In genomic region chr7:56941606-56942005, GRCm38 (mm10) we compare ENCODE assay signal across 22 mouse cellular contexts.
A peak's percentile ranks its signal among the peaks of the same experiment; 100 is the strongest.
DNase-seq lines count a peak whose midpoint lies in the region; TF ChIP-seq lines count a peak whose summit lies in the region.
"Had no signal": no experiment of that assay in that cellular context is flagged by ENCODE, and none has a peak within 500 bp of the region (broad histone marks: within the 10 kb centered on the region; RNA-seq: fewer than 3 reads in every experiment).

No protein-coding gene starts in this region.

- no peak overlapping the region for H3K4me3 ChIP-seq in cortical plate, adult 2 months (ENCODE audit: insufficient read depth, low read length)
- H3K4me3 ChIP-seq: embryonic facial prominence, embryonic 10.5 days; embryonic facial prominence, embryonic 12.5 days; forebrain, embryonic 13.5 days; forebrain, embryonic 15.5 days had no signal

- TF ChIP-seq CTCF in cortical plate, adult 2 months (IDR thresholded peaks at IDR 0.05; ENCODE audit: extremely low read depth, insufficient read depth, low read length), result no peak

- no peak for TF ChIP-seq POLR2A in cortical plate, adult 2 months (IDR thresholded peaks at IDR 0.05; ENCODE audit: extremely low read depth, insufficient read depth, low read length)

- intact Hi-C loops in left cerebral cortex, postnatal 10 days (cut with DNase I), result loop anchor here (10.0 kb wide), 1 partner anchor 647 kb away; no protein-coding TSS in a partner anchor
- intact Hi-C loops in left cerebral cortex, postnatal 25 days (cut with DNase I), result loop anchor here (10.0 kb wide), 1 partner anchor 647 kb away; no protein-coding TSS in a partner anchor
- intact Hi-C loops in left cerebral cortex, postnatal 4 days (cut with DNase I), result loop anchor here (10.0 kb wide), 1 partner anchor 533 kb away; no protein-coding TSS in a partner anchor

- peak; percentile 39 for DNase-seq in left cerebral cortex, adult 11 months (ENCODE audit: low spot score)
- DNase-seq in left cerebral cortex, postnatal 10 days (ENCODE audit: extremely low spot score in 1 of 2, low spot score in 2 of 2), result no peak
- DNase-seq in left cerebral cortex, postnatal 25 days (ENCODE audit: low spot score in 2 of 2), result peak; percentile 20 to 62
- no peak for DNase-seq in left cerebral cortex, postnatal 4 days
- peak; percentile 67 for DNase-seq in brain, adult 2 months (ENCODE audit: low read depth, low spot score)
- DNase-seq in adipocyte (ENCODE audit: low spot score), result no peak
- DNase-seq in thymus, postnatal 25 days, result no peak
- DNase-seq: adrenal gland, adult 8-10 months; adrenal gland, postnatal 14 days; adrenal gland, postnatal 36 days; cerebellum, adult 11 months; cerebellum, adult 18-20 months; cerebellum, adult 8-10 months; cerebellum, adult 9-11 months; cerebellum, postnatal 14 days; cerebellum, postnatal 36 days; forebrain, postnatal 0 days had no signal

- peaks cover 3% of the 10 kb centered on the region; the same call in 1 of the 2 replicates for H3K4me1 ChIP-seq in cortical plate, adult 2 months (ENCODE audit: control insufficient read depth, insufficient read depth, low read length)
- H3K4me1 ChIP-seq: embryonic facial prominence, embryonic 10.5 days; embryonic facial prominence, embryonic 12.5 days; forebrain, embryonic 13.5 days; forebrain, embryonic 15.5 days had no signal

- peak overlapping the region; percentile 93 for H3K27ac ChIP-seq in cortical plate, adult 2 months (ENCODE audit: insufficient read depth, low read length)
- H3K27ac ChIP-seq: embryonic facial prominence, embryonic 10.5 days; embryonic facial prominence, embryonic 12.5 days; forebrain, embryonic 13.5 days; forebrain, embryonic 15.5 days had no signal

Comparison
In these comparisons a context has a peak if more than half of its experiments do, and no peak if none do; other contexts are left out.
1. DNase-seq: peak in left cerebral cortex, adult 11 months (single experiment), left cerebral cortex, postnatal 25 days (2 of 2) and brain, adult 2 months (single experiment); none in left cerebral cortex, postnatal 10 days (0 of 2), left cerebral cortex, postnatal 4 days (single experiment), adipocyte (single experiment) and thymus, postnatal 25 days (single experiment).